Mouse (Mus musculus) adrenal gland, postnatal 10 days (tissue): Measurements from ENCODE around the gene Slc17a5. TPM values are rescaled to one million over a fixed set of nuclear protein-coding genes. Genes with fewer than 3 reads are reported as not detected.

Experiments
- DNase-seq: peaks from one replicate; pipeline ENCODE4 v3.0.0; 2021; ENCODE audit warnings: mixed read lengths
- total RNA-seq, 2 experiments: library from RNA; stranded (reverse); gene quantifications; 2 replicates each; pipeline ENCODE4 v1.2.3; 2021

Slc17a5 gene
- total RNA-seq, 2 experiments from 2014 or later: 10.2 to 11.2 TPM

DNA sequence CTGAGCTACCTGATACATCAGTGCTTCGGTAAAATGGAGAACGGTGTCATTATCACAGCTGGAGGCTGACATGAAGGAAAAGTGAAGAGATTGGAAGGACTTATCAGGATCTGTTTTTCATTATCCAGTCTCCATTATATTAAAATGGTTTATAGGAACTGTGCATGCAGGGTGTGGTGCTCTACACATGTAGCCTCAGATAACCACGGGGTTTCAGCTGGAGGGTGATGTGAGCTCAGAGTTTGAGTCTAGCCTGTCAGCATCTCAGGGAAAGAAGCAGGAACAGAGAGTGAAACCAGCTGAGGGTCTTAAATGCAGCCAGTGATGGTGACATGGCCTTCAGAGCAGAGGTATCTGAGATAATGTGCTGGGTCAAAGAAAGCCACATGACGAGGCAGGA is 28.4 kb downstream of the Slc17a5 start:
- no peak for DNase-seq

DNA sequence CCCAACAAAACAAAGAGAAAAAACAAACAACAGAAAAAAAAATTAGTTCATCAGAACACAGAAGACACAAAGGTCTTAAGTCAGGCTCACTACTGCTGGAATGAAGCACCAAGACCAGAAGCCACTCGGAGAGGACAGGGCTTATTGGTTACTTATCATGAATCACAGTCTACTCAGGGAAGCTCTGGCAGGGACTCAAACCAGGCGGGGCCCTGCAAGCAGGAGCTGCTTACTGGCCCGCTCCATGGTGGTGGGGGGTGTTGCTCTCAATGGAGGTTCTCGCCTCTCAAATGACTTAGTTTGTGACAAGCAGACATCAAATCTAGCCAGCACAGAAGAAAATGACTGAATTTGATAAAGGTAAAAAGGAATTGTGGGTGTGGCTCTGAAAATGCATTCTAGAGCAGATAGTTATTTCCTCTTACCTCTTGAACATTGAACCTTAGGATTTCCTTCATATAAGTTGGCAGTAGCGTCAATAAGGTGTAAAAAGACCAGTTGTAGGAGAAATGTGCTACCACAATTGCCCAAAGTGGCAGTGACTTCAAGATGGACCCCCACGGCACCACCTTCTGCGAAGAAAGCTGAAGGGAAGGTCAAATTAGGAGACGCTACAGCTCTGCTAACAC is 29.1 kb downstream of the Slc17a5 start:
- DNase-seq: peak; percentile 49

DNA sequence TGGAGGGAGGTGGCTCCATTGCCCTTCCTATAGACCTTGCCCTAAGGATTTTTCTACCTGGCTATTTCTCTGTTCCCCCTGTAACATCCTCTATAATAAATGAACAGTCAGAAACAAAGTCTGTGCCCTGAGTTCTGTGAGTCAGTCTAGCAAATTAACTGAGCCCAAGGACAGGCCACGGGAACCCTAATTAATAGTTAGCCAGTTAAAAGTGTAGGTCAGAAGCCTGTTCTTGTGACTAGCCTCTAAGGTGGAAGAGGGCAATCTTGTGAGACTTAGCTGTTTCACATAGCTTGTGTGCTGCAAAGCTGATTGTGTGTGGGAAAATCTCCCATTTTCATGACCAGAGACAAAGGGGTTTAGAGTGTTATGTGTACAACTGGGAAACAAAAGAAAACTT is 30.8 kb downstream of the Slc17a5 start:
- no peak for DNase-seq

DNA sequence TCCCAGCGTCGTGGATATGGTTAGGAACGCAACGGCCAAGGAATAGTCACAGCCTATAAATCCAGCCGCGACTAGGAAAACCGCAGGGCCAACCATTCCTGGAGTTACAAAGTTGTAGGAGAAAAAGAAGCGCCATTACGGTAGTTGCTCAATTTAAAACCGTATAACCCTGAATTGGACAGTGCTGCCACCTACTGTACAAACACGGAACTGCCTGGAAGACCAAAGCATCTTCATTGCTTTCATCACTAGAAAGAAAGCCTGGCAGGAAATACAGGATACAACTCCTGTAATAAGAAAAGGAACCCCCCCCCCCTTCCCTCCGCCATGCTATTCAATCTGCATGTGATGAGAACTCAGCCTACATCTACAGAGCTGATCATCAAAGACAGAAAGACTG is 34.9 kb downstream of the Slc17a5 start:
- DNase-seq: peak; percentile 90

DNA sequence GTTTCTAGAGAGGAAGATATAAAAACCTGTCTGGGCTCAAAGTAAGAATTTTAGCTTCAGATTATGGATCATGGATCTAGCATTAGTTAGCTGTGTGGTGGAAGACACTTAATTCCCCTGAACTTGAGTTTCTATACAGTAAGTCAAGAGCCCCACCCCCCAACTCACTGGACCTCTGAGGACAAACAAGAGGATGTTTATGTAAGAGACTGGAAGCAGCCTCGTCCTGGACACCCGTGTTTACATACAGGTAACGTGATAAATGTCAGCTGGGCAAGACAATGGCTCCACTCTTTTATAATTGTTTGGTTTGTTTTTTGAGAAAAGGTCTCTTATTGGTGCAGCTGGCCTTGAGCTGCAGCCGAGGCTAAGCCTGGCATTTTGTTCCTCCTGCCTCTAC is 36.1 kb downstream of the Slc17a5 start:
- DNase-seq: no peak

DNA sequence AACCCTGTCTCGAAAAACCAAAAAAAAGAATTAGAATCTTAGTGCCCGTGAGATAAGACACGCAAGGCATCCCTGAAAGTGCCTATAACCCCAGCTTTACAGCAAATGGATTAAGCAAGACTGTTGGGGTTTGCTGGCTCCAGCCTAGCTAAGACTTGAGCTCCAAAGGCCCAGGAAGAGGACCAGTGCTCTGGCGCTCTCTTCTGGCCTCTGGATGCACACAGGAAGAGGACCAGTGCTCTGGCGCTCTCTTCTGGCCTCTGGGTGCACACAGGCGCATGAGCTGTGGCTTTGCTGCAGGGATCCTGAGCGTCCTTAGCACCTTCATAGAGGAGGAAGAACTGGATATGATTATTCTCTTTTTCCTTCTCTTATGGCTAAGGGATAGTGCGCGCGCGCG is 40.1 kb downstream of the Slc17a5 start:
- DNase-seq: no peak

DNA sequence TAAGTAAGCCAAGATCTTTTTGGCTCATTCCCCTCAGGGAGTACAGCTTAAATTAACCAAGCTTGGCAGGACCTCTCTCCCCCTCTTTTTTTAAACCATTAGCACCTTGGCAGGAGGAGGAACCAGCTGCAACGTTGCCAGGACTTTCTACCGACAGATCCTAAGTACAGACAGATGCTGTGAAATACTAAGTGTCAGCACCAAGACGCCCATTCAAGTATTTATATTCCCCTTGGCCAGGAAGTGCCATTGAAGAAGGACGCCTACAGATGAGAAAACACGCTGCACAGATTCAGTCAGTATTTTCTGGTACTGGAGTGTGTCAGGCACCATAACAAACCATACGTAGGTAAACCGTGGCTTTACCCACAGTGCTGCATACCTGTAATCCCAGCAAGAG is 40.9 kb downstream of the Slc17a5 start:
- no peak for DNase-seq

DNA sequence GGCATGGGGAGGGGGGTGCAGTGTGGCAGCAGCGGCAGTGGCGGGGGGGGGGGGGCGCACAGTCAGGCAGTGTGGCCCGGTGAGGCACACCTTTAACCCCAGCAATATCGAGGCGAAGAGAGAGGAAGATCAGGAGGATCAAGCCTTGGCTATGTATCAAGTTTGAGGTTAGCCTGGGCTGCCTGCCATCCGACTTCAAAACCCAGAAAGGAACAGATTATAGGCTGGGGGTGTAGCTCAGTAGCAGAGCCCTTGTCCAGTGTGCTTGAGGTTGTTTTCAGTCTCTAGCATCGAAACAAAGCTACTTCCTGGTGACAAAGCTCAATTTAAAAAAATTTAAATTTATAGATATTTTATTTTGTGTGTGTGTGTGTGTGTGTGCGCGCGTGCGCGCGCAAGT is 46.1 kb downstream of the Slc17a5 start:
- DNase-seq: no peak

DNA sequence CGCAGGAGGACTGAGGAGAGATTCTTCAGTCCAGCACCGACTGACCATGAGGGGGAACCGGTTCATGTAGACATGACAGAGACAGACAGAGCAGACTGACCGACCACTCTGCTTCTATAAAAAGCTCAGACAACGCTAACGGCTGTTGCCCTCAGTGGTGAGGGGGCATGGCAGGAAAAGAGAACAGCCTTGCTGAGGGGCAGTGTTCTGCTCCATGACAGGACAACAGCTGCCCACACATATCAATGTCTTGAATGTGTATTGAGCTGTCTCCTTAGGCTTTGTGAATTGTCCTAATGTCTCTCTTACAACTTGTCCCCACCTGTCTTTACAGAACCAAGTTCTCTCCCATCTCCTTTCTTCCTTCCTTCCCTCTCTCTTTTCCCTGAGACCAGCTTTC is 49.4 kb downstream of the Slc17a5 start:
- no peak for DNase-seq

DNA sequence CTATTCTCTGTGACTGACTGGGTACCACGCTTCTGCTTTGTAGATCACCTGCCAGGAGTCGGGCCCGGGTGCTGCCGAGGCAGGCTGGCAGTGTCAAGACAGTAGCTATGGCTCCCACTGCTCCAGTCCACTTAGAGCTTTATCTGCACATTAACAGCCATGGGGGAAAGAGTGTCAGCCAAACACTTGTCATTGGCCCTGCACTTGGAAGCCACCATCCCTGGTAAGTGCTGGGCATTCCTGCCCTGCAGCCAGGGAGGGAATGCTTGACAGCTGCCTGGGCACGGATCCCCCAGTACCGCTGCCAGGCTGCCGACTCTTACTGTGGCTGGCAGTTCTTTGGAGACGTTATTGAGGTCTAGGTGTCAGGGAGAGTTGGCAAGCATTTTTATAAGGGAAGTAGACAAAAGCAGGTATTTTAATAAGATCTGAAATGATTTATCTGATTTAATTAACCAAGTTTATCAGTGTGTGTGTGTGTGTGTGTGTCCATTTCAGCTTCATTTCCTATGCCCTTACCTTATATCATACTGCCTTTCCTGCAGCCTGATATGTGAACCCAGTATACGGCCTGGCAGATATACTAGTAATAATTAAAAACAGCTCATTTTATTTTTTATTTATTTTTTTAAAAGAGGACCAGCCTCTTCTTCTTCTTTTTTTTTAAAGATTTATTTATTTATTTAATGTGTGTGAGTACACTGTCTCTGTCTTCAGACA is 50.5 kb downstream of the Slc17a5 start:
- no peak for DNase-seq

DNA sequence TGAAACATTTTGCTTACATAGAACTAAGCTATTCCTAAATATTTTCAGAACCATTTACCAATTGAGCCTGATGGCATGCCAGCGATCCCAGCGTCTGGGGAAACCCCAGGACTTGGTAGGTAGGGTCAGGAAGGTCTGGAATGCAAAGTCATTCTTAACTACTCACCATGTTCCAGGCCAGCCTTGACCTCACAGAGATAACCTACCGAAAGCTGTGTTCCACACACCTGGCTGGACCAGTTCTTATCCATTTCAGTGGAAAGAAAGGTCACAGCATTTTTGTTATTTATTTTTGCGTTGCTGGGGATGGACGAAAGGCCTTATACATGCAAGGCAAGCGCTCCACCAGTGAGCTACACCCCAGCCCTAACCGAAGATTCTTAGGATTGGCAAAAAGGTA is 53.2 kb downstream of the Slc17a5 start:
- no peak for DNase-seq

DNA sequence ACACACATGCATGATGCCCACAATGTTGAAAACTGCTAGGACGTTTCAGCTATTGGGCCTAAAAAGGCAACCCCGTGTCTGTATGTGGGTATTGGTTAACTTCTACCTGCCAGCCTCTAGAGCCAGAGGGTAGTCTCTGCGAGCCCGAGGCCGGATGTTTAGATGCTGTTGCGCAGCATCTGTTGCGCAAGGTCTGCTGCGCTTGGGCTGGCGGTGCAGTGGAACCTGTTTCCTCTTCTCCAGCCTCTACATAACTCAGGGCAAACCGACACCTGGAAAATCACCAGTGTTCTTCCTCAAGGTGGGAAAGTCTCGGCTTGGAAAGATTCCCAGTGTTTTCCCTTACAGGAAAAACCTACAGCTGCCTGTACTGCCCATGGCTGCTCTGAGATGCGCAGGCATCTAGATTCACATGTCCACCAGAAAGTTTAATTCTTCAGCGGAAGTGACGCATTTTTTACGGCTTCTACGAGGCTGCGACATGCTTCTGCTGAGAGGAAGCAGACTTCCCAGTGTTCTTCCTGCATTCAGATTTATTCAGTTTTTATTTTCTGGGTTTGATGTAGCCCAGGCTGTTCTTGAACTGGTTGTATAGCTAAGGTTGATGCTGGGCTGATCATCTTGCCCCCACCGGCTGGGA is 54.4 kb downstream of the Slc17a5 start:
- peak; percentile 43 for DNase-seq

DNA sequence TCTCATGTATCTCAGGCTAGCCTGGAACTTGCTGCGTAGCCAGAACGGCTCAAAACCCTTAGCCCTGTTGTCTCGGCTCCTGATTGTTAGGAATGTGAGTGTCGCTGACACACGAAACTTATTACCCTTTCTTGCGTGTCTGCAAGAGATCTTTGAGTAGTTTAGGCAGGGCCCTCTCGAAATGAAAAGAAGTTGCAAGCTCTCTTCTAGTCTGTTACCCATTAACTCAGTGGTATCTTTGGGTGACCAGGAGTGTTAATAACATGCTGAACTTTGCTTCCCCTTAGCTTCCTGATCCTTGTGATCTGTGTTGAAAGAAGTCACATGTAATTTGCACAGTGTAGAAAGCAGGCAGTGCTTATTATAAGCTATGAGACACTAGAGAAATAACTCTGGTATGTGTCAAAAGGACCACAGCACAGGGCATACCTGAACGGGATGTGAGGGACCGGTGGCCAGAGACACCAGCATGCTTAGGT is 55.5 kb downstream of the Slc17a5 start:
- no peak for DNase-seq

DNA sequence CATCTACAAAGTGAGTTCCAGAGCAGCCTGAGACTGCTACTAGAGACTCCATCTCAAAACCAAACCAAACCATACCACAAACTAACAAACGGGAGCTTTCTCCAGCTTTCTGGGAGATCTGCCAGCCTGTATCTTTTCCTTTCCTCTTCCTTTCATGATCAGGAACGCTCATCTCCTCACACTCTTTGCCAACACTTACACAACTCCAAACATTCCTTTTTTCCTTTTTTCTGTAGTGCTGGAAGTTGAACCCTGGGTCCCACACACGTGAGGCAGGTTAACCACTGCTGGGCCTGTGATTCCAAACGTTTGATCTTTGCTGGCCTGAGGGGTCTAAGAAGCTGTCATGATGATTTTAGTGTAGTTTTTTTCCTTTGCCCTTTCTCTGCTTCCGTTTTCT is 56.0 kb downstream of the Slc17a5 start:
- no peak for DNase-seq

DNA sequence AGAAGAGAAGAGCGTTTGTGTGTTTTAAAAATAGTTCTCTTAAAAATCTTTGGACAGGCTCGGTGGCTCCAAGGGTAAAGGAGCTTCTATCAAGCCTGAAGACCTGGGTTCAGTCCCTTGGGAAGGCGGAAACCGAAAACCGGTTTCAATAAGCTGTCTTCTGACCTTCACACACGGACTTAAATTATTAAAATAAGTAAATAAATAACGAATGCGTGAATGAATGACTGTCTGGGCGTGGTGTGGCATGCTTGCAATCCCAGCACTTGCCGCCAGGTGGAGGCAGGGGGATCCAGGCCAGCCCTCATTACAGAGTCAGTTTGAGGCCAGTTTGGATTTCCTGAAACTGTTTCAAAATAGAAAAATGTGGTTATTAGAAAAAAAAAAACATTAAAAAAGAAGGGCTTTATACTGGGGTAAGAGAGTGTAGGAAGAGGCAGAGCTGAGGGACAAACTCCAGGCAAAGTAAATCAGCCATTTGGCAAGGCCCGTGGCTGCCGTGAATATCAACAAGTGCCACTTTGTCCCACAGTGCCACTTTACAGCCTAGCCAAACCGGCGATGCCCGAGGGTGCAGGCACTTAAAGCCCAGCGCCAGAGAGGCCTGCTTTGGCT is 60.0 kb downstream of the Slc17a5 start:
- peak; percentile 90 for DNase-seq

DNA sequence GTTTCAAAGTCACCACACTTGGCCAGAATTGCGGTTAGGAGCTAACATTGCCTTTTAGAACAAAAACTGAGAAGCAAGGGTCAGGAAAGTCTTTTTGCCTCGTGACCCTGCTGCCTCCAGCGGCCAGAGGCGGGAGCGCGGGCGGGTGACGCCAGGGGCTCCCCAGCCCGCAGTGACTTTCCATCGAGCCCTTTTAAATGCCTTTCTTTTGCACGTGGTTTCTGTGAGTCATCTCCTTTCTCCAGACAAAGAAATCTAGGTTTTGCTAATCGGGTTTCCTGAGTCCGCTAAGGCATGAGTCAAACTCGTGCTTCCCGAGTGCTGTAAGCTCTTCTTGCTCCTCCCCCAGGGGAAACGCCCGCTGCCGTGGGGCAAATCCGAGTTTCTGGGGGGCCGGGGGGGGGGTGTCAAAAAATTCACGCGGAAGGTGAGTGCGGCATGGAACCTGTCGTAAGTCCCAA is 60.5 kb downstream of the Slc17a5 start:
- peak; percentile 91 for DNase-seq

DNA sequence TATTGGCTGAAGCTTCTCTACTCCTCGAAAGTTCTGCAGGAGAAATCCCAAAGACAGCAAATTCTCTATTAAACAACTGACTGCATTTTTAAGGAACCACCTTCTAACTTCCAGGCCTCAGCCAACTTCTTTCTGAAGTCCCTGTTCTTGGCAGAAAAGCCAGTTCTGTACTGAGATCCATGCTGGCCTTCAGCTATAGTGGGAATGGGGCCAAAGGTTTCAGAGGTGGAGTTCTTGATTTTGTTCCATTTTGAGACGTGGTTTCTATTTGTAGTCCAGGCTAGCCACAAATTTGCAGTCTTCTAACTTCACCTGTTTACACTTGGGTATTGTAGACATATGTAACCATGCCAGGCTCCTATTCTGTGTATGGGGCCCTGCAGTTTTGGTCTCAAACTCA is 61.6 kb downstream of the Slc17a5 start:
- peak; percentile 47 for DNase-seq

DNA sequence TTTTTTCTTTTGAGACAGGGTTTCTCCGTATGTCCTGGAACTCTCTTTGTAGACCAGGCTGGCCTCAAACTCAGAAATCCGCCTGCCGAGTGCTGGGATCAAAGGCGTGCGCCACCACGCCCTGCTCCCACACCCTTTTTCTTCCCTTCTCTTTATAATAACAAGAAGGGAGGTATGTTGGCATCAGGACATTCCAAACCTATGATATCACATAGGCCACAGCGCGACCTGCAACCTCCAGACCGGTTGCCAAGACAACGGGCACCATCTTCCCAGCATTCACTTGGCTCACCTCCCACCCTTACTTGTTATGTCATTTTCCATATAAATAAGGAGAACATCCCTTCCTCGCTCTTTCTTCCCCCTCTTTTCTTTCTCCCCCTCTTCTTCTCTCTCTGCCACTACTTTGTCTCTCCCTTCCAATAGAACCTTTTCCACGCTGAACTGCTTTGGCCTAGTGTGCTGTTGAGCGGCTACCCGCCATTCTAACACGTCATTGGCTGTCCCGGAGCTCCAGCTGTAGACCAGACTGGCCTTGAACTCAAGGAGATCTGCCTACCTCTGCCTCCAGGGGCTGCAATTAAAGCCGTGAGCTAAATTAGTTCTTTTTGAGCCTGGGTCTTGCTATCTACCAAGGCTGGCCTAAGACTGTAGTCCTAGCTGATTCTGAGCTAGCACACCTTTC is 62.2 kb downstream of the Slc17a5 start:
- DNase-seq: no peak

DNA sequence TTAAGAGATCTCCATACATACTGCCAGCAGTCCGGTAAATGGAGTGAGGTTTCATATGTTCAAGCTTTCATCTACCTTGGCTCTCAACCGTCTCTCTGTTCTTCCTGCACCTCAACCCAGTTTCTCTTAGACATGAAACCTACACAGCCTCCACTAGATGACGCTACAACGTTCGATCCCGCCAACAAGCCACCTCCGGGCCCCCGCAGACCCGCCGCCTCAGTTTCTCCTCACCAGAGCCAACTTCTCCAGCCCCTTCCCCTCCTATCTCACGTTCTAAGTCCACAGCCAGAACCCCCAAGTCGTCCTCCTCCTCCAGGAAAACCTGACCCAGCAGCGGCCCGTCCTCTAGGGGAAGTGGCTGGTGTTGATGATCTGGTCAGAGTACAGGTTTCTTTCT is 66.2 kb downstream of the Slc17a5 start:
- peak; percentile 42 for DNase-seq

DNA sequence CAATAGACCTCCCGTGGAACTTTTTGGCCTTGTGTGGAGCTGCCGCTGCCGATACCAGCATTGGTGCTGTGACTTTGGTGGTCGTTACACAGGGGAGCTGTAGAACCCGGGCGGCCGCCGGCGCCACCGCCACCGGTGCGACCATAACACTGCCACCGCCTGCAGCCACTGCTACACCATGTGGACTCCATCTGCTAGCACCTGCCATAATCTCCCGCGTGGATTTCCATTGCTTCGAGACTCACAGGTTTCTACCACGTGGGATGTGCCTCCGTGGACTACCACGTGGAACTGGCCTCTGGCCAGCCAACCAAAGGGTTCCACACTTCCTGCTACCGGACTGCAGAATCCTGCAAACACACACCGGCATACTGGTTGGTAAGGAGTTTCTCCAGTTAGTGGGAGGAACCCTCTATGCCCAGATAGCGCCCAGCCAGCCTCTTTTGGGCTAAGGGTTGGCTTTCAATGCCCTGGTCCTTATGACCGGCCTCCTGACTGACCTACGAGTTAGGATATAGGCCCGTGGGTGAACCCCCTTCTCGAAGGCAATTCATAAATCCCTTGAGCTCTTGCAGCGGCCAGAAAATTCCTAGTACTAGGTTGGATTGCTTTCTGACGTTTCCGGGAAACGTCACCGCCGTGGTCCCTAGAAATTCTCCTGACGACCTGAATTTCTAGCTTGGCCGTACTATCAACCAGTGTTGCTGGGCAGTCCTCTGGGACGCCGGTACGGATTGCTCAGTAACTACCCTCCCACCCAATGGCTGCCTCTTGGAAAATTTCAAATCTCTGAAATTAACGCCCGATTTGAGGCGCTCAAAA is 66.8 kb downstream of the Slc17a5 start:
- DNase-seq: peak; percentile 74

DNA sequence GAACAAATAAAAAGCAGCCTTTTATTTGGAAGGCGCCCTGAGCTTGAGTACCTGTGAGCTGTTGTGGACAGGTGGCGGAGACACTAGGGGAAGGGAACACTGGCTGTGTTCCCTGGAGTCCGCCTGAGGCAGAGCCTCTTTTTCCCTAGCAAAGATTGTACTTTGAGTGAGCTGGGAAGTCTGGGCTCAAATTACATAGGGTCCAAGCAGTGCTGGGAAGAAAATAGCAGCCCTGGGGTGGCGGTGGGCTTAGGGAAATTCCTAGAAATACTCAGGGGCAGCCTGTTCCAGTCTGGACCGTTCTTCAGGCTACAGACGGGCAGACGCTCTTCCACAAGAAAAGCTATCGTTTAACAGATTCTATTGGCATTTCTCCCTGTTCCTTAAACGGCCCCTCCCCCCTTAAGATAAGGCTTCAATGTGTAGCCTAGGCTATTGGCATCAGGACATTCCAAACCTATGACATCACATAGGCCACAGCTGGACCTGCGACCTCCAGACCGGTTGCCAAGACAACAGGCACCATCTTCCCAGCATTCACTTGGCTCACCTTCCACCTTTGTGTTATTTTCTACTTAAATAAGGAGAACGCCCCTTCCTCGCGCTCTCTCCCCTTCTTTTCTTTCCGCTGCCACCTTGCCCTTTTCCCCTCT is 67.6 kb downstream of the Slc17a5 start:
- DNase-seq: peak; percentile 59
